Mouse (Mus musculus) G1E-ER4 (cell line): Measurements from ENCODE around the gene Dtnb. TPM values are rescaled to one million over a fixed set of nuclear protein-coding genes. Genes with fewer than 3 reads are reported as not detected.

ENCODE experiments used
- GATA1 ChIP-seq: IDR thresholded peaks from one replicate; pipeline ENCODE4 v1.8.0; 2012; ENCODE audit warnings: low read length, inconsistent platforms
- polyA plus RNA-seq: library from polyadenylated mRNA; stranded (reverse); fragments of >175 nt; gene quantifications from 2 replicates; pipeline ENCODE4 v1.2.3, GENCODE M21; 2012

The Dtnb gene
- polyA plus RNA-seq, 1 experiment: not detected

- no peak for TF ChIP-seq GATA1
These were observed 196.2 kb downstream of the Dtnb start for GRCm38 (mm10) chr12:3768391-3768790.

DNA sequence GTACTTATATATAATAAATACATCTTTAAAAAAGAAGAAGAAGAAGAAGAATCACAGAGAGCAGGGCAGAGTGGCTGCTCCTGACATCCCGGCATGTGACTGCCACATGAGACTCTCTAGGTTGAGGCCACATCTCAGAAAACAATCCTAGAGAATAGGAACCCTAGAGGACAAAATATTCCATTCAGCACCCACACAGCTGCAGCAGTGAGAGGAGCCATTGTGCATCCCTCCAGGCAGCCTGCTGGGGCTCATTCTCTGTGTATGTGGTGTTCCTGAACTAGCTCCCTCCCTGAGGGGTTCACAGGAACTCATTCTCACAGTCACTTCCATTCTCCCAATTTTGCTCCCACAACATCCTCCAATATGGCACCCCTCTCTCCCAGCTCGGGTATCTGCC, 198.4 kb downstream of the Dtnb start:
- TF ChIP-seq GATA1: no peak

GRCm38 (mm10) chr12:3771080-3771479, 198.9 kb downstream of the Dtnb start:
- no peak for TF ChIP-seq GATA1

DNA sequence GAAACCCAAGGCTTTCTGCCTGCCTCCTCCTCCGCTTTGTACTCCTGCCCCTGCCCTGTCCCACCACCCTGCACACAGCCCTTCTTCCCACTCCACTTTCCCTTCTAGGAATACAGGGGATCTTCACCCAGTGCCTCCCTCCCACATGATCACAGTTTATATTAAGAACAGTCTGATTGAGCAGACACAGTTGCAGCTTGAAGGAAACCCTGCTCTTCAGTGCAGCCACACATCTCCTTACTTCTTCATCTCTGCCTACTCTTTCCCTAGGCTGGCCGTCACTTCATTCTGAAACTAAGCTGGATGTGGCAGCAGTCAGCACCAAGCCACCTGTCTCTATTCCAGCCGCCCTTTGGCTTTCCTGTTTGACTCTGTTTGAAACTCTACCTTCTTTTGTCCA, 201.5 kb downstream of the Dtnb start:
- no peak for TF ChIP-seq GATA1

DNA sequence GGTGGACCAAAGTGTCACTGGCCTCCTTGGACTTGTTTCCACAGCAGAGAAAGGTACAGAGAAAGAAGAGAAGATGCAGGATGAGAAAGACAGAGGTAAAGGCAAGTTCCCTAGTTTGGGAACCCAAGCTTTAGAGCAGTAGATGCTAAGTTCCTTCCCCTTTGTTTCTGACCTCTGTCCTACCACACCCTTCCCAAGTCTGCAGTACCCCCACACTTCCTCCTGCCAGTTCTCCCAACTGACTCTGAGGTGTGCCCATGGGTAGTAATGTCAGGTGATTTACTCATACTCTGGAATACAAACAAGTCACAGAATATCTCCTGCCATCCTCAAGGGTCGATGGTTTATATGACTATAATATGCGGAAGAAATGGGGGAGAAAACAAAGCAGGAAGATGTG, 203.8 kb downstream of the Dtnb start:
- TF ChIP-seq GATA1: no peak

DNA sequence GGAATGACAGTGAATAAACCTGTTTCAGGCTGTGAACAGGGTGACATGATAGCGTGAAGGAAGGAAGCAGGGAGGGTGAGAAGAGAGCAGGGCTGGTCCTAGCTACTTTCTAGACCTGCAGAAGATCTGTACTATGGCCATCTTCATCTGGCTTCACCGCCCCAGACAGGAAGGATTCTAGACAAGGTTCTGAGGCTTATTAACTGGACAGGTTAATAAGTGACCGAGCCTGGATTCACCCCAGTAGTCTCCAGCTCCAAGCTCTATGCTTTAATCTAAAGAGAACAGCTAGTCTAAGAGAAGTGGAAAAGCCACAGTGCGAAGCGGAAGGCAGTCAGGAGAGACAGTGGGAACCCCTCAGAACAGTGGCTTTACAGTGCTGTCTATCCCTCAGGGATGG, 205.5 kb downstream of the Dtnb start:
- no peak for TF ChIP-seq GATA1

GRCm38 (mm10) chr12:3778286-3778685, 206.1 kb downstream of the Dtnb start:
- no peak for TF ChIP-seq GATA1

GRCm38 (mm10) chr12:3779639-3780038, 207.5 kb downstream of the Dtnb start:
- no peak for TF ChIP-seq GATA1

- no peak for TF ChIP-seq GATA1
These were observed 208.3 kb downstream of the Dtnb start for GRCm38 (mm10) chr12:3780405-3780891.

- no peak for TF ChIP-seq GATA1
These were observed 208.8 kb downstream of the Dtnb start for GRCm38 (mm10) chr12:3780931-3781471.

GRCm38 (mm10) chr12:3781482-3781881, 209.3 kb downstream of the Dtnb start:
- TF ChIP-seq GATA1: no peak

- no peak for TF ChIP-seq GATA1
These were observed 211.1 kb downstream of the Dtnb start for GRCm38 (mm10) chr12:3783196-3783825.

DNA sequence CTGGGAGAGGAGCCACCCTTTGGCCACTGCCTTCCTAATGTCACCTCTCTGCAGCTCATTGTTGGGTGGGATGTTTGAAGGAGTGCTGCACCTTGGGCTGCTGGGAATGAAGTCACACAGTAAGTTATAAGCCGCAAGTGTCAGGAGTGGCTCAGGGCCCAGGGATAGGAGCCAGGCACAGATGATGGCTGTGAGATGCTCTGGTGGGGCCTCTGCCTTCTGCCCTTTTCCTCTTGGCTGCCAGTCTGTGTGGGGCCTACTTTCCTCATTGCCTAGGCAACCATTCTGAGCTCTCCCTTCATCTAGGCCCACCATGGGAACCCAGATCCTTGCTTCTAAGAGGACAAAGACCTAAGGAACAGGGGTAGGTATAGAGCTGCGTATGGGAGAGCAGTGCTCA, 212.1 kb downstream of the Dtnb start:
- no peak for TF ChIP-seq GATA1

GRCm38 (mm10) chr12:3784729-3785128, 212.5 kb downstream of the Dtnb start:
- TF ChIP-seq GATA1: no peak

- TF ChIP-seq GATA1: no peak
These were observed 214.9 kb downstream of the Dtnb start for GRCm38 (mm10) chr12:3787041-3787440.

GRCm38 (mm10) chr12:3787541-3787940, 215.4 kb downstream of the Dtnb start:
- TF ChIP-seq GATA1: no peak

DNA sequence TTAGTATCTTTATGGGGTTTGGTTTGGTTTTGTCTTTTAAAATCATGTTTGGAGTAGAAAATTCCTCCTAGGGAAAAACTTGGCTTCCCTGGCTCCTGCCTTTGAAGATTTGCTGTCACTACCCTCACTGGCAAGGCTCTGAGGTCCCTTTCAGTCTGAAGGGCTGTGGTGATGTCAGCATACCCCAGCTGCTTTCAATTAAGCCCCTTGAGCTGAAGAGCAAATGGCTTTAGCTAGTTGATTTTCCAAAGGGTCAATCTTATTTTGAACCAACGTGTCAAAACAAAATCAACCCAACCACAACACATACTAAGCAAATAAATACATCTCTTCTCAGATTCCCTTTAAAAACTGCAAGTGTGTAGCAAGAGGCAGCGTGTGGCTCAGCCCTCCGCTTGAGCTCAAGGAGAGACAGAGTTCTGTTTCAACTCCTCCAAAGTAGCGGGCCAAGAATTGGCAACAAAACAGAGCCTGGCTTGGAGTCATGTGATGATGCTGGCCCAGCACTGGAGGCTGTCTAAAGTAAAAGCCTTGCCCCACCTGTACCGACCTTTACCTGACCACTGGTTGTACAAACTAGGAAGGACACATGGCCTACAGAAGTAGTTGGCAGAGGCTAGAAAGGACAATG, 216.4 kb downstream of the Dtnb start:
- TF ChIP-seq GATA1: no peak

DNA sequence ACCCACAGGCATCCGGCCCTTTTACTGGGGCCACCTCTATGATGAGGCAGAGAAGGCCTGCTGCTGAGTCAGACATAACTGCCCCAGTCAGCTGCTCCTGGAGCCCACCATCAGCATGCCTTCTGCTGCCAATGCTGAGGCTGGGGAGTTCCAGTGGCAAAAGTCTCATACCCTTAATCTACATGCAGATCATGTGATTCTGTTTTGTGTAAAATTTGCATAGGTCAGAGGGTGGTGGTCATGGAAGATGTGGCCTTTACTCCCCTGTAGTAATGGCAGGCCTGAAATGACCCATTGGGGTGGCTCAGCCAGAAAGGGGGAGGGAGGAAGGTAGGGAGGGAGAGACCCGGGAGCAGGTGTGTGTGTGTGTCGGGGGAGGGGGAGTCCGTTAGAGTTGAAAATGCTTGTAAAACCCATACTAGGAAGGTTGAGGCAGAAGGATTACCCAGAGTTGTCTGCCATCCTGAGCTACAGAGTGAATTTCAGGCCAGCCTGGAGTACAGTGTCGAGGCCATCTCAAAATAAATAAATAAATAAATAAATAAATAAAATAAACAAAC, 217.5 kb downstream of the Dtnb start:
- TF ChIP-seq GATA1: no peak
